Mouse (Mus musculus) forebrain, embryonic 13.5 days (tissue): Measurements from ENCODE around the gene Dynlrb2. TPM values are rescaled to one million over a fixed set of nuclear protein-coding genes. Genes with fewer than 3 reads are reported as not detected.

Experiments
- ATAC-seq: fragments of 200-750 bp; cut with Nextera tagmentation; 2 replicates; pipeline ENCODE4 v1.8.0; 2017
- H3K27ac ChIP-seq: fragments of 300-500 bp; sonication (generic); 2 replicates; pipeline ENCODE4 v1.5.1; 2015; ENCODE audit warnings: inconsistent platforms, mild to moderate bottlenecking, moderate library complexity
- H3K27me3 ChIP-seq: fragments of 300-500 bp; sonication (generic); 2 replicates; pipeline ENCODE4 v1.6.1; 2015; ENCODE audit warnings: mild to moderate bottlenecking, inconsistent platforms
- H3K36me3 ChIP-seq: fragments of 300-500 bp; sonication (generic); 2 replicates; pipeline ENCODE4 v1.6.1; 2015; ENCODE audit warnings: mild to moderate bottlenecking, inconsistent platforms; ENCODE audit not compliant: poor library complexity, severe bottlenecking
- H3K4me1 ChIP-seq: fragments of 300-500 bp; sonication (generic); 2 replicates; pipeline ENCODE4 v1.6.1; 2015; ENCODE audit warnings: inconsistent platforms
- H3K4me2 ChIP-seq: fragments of 300-500 bp; sonication (generic); 2 replicates; pipeline ENCODE4 v1.6.1; 2015; ENCODE audit warnings: inconsistent platforms, mild to moderate bottlenecking, moderate library complexity
- H3K4me3 ChIP-seq: fragments of 300-500 bp; sonication (generic); 2 replicates; pipeline ENCODE4 v1.5.1; 2015; ENCODE audit warnings: mild to moderate bottlenecking, inconsistent platforms
- H3K9ac ChIP-seq: fragments of 300-500 bp; sonication (generic); 2 replicates; pipeline ENCODE4 v1.6.1; 2015; ENCODE audit warnings: mild to moderate bottlenecking, inconsistent platforms
- H3K9me3 ChIP-seq: fragments of 300-500 bp; sonication (generic); replicated peaks from 2 replicates; pipeline ENCODE4 v1.6.1; 2016; ENCODE audit warnings: inconsistent platforms
- WGBS: fragments of 180-500 bp; shearing (Covaris S2); methylation state at CpG from one replicate; pipeline ENCODE4 v1.1.7; 2015; 5-methylcytosine and 5-hydroxymethylcytosine counted together
- polyA plus RNA-seq: library from polyadenylated mRNA; unstranded; fragments of >200 nt; fragmentation: Nextera tagmentation; extraction: Ambion mirVana; gene quantifications from 2 replicates; pipeline ENCODE4 v1.2.1, GENCODE M21; 2015

Gene Dynlrb2
- polyA plus RNA-seq, 1 experiment from 2014 or later = 11.7 TPM

DNA sequence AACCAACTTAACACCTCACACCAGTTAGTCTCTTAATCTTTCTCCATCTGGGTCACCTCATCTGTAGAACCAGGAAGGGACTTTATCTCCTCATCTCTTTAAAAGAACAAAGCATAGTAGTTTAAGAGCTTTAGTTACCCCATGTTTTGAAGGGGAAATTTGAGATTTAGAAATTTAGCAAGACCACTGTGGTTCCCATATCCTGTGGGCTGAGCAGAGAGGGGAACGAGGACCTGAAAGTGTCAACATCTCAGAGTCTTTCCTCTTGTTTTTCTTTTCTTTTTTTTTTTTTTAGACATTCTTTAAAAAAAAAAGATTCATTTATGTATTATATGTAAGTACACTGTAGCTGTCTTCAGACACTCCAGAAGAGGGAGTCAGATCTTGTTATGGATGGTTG, 38.6 kb downstream of the Dynlrb2 start:
- Histone ChIP-seq H3K27me3 (no peaks in the 10 kb centered on the region), H3K36me3 (no peaks in the 10 kb centered on the region), H3K4me2 (no peak overlapping the region), H3K27ac (no peak overlapping the region), H3K4me1 (no peaks in the 10 kb centered on the region), H3K9ac (no peak overlapping the region), H3K4me3 (no peak overlapping the region), H3K9me3 (no peaks in the 10 kb centered on the region)
- 84% methylated on average over 1 of the region's 1 CpGs for WGBS
- no peak for ATAC-seq

DNA sequence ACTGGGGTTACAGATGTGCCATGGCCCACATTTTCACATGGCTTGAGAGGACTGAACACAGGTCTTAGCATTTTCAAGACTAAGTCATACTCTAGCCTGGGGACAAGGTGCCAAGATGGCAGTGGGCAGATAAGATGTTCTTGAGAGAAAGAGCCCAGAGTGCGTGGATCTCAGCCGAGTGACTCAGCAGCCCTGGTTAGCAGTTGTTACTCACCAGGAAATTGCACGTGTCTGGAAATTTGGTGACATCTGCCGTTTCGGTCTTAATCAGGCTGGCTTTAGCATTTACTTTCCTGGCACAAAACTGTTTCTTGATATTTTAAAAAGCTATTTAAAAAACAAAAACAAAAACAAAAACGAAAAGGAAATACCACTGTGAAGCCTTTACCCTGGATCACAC, 47.5 kb downstream of the Dynlrb2 start:
- H3K27me3 ChIP-seq = no peaks in the 10 kb centered on the region
- 88% methylated on average over 6 of the region's 6 CpGs for WGBS
- H3K4me2 ChIP-seq = no peak overlapping the region
- no peak for ATAC-seq
- no peaks in the 10 kb centered on the region for H3K36me3 ChIP-seq
- no peak overlapping the region for H3K27ac ChIP-seq
- no peak overlapping the region for H3K4me3 ChIP-seq
- H3K9me3 ChIP-seq = no peaks in the 10 kb centered on the region
- H3K4me1 ChIP-seq = no peaks in the 10 kb centered on the region
- H3K9ac ChIP-seq = no peak overlapping the region

DNA sequence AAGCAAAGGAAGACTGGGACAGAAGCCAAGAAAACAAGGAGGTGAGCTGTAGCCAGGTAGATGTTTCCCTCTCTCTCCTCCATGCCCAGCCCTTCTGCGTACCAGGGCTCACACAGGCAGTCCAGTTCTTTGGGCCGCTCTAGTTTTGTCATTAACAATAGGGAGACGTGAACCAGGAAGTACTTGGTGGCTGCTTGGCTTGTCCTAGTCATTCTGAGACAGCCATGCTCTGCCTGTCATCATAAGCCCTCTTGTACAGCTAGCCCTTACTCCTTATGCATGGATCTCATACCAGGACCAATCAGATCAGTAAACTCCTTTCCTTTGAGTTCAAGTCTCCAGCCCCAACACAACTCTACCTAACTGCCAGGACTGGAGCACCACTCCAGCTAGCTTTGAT, 48.0 kb downstream of the Dynlrb2 start:
- Histone ChIP-seq H3K4me1 (no peaks in the 10 kb centered on the region), H3K9ac (no peak overlapping the region), H3K36me3 (no peaks in the 10 kb centered on the region), H3K4me3 (no peak overlapping the region), H3K27ac (no peak overlapping the region), H3K9me3 (no peaks in the 10 kb centered on the region), H3K4me2 (no peak overlapping the region), H3K27me3 (no peaks in the 10 kb centered on the region)
- WGBS = 83% methylated on average over 3 of the region's 3 CpGs
- ATAC-seq = no peak

Other genes with a start within 250 kb of the Dynlrb2 start
- gene Cdyl2, start 228.0 kb downstream of the Dynlrb2 start, polyA plus RNA-seq = 7.0 and 8.5 TPM in 2 replicates